Mouse (Mus musculus): Measurements from ENCODE around the gene Gm4969. TPM values are rescaled to one million over a fixed set of nuclear protein-coding genes. Genes with fewer than 3 reads are reported as not detected.

Gm4969 gene
- polyA plus RNA-seq, 1 experiment from 2014 or later: 0.66 TPM

DNA sequence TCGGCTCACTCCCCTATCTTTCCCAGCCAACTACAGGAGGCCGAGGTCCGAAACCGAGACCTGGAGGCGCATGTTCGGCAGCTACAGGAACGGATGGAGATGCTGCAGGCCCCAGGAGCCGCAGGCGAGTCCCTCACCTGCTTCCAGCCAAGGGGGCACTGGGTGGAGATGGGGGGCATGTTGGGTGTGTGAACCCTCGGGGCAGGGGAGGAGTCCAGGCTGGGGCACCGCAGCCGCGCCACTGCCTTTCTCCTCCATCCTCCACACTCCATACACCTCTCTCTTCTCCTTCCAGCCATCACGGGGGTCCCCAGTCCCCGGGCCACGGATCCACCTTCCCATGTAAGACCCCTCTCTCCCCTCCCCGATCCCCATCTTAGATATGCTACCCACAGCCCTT, 26.3 kb downstream of the Gm4969 start:
- peak overlapping the region; percentile 98 for H3K4me2 ChIP-seq
- H3K9ac ChIP-seq: no peak overlapping the region
- peaks cover 72% of the 10 kb centered on the region for H3K4me1 ChIP-seq
- ATAC-seq: no peak
- H3K36me3 ChIP-seq: 0 out of 2 replicates have a peak, but pooled peaks cover 5% of the 10 kb centered on the region
- WGBS (ENCODE audit: insufficient replicate concordance): 26% methylated on average over 15 of the region's 17 CpGs
- no peak overlapping the region for H3K27ac ChIP-seq
- H3K9me3 ChIP-seq (replicated peaks): no peaks in the 10 kb centered on the region
- H3K27me3 ChIP-seq (replicated peaks): peaks cover 96% of the 10 kb centered on the region
- H3K4me3 ChIP-seq: peak overlapping the region; percentile 66; the same call in 1 of the 2 replicates

- Histone ChIP-seq H3K36me3 (0 out of 2 replicates have a peak, but pooled peaks cover 5% of the 10 kb centered on the region), H3K27me3 (replicated peaks) (peaks cover 92% of the 10 kb centered on the region), H3K9me3 (replicated peaks) (no peaks in the 10 kb centered on the region), H3K27ac (no peak overlapping the region), H3K4me3 (no peak overlapping the region), H3K4me2 (no peak overlapping the region), H3K9ac (no peak overlapping the region), H3K4me1 (peaks cover 71% of the 10 kb centered on the region)
- 26% methylated on average over 10 of the region's 10 CpGs for WGBS (ENCODE audit: insufficient replicate concordance)
- no peak for ATAC-seq
Measured at GRCm38 (mm10) chr7:19088813-19089212, 29.4 kb downstream of the Gm4969 start.

DNA sequence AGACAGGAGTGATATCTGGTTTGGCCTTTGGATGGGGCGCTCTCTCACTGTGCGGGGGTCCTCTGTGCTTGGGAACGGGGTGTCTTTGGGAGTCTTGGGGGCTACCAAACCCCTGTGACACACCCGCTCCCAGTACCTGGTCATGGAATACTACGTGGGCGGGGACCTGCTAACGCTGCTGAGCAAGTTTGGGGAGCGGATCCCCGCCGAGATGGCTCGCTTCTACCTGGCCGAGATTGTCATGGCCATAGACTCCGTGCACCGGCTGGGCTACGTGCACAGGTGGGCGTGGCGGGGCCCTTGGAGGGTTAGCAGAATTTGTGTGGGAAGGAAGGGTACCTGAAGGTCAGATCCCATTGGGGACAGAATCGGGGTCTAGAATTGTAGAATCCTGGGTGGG, 31.4 kb downstream of the Gm4969 start:
- H3K4me1 ChIP-seq: peaks cover 71% of the 10 kb centered on the region
- no peaks in the 10 kb centered on the region for H3K9me3 ChIP-seq (replicated peaks)
- no peak overlapping the region for H3K4me3 ChIP-seq
- peaks cover 93% of the 10 kb centered on the region for H3K27me3 ChIP-seq (replicated peaks)
- peak overlapping the region; percentile 69 for H3K4me2 ChIP-seq
- 55% methylated on average over 18 of the region's 18 CpGs for WGBS (ENCODE audit: insufficient replicate concordance)
- H3K36me3 ChIP-seq: peaks cover 21% of the 10 kb centered on the region
- no peak overlapping the region for H3K9ac ChIP-seq
- ATAC-seq: no peak
- H3K27ac ChIP-seq: no peak overlapping the region

GRCm38 (mm10) chr7:19086042-19086441, 32.1 kb downstream of the Gm4969 start:
- H3K9me3 ChIP-seq (replicated peaks): no peaks in the 10 kb centered on the region
- peak; percentile 75 for ATAC-seq
- H3K4me3 ChIP-seq: peak overlapping the region; percentile 33
- peaks cover 93% of the 10 kb centered on the region for H3K27me3 ChIP-seq (replicated peaks)
- H3K36me3 ChIP-seq: peaks cover 28% of the 10 kb centered on the region
- WGBS (ENCODE audit: insufficient replicate concordance): 4% methylated on average over 14 of the region's 14 CpGs
- peak overlapping the region; percentile 69 for H3K4me2 ChIP-seq
- H3K9ac ChIP-seq: 0 out of 2 replicates have a peak overlapping the region, but pooled peaks have one; percentile 27
- 0 out of 2 replicates have a peak overlapping the region, but pooled peaks have one; percentile 43 for H3K27ac ChIP-seq
- H3K4me1 ChIP-seq: peaks cover 72% of the 10 kb centered on the region

DNA sequence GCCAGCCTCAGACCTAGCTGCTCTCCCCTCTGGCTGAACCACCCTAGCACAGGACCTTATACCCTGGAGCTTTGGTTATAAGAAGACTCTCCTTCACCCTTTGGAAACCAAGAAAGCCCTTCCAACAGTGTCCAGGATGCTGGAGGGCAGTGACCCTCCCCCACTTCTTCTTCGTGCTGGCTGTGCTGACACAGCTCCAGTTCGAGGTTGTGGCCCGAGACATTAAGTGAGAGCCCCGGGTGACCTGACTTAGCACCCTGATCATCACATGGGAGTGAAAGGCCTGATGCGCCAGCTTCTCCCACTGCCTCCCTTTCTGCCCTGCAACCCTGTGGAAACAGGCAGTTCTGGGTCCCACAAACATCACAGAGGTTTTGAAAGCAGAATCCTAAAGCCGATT, 32.7 kb downstream of the Gm4969 start:
- ATAC-seq: no peak
- WGBS (ENCODE audit: insufficient replicate concordance): 11% methylated on average over 6 of the region's 6 CpGs
- peaks cover 72% of the 10 kb centered on the region for H3K4me1 ChIP-seq
- peak overlapping the region; percentile 33 for H3K4me3 ChIP-seq
- H3K9me3 ChIP-seq (replicated peaks): no peaks in the 10 kb centered on the region
- peaks cover 34% of the 10 kb centered on the region for H3K36me3 ChIP-seq
- peak overlapping the region; percentile 69 for H3K4me2 ChIP-seq
- H3K9ac ChIP-seq: no peak overlapping the region
- 0 out of 2 replicates have a peak overlapping the region, but pooled peaks have one; percentile 43 for H3K27ac ChIP-seq
- H3K27me3 ChIP-seq (replicated peaks): peaks cover 93% of the 10 kb centered on the region

GRCm38 (mm10) chr7:19084921-19085473, 33.2 kb downstream of the Gm4969 start:
- no peak overlapping the region for H3K27ac ChIP-seq

GRCm38 (mm10) chr7:19084277-19084771, 33.8 kb downstream of the Gm4969 start:
- Histone ChIP-seq H3K27me3 (replicated peaks) (peaks cover 93% of the 10 kb centered on the region), H3K4me2 (no peak overlapping the region), H3K27ac (no peak overlapping the region), H3K36me3 (peaks cover 45% of the 10 kb centered on the region), H3K4me3 (0 out of 2 replicates have a peak overlapping the region, but pooled peaks have one; percentile 0), H3K4me1 (peaks cover 75% of the 10 kb centered on the region), H3K9me3 (replicated peaks) (no peaks in the 10 kb centered on the region), H3K9ac (no peak overlapping the region)
- 47% methylated on average over 6 of the region's 6 CpGs for WGBS (ENCODE audit: insufficient replicate concordance)
- no peak for ATAC-seq

More at GRCm38 (mm10) chr7:19084921-19085473, 33.2 kb downstream of the Gm4969 start:
- Histone ChIP-seq H3K9me3 (replicated peaks) (no peaks in the 10 kb centered on the region), H3K36me3 (peaks cover 39% of the 10 kb centered on the region), H3K4me1 (peaks cover 72% of the 10 kb centered on the region), H3K4me3 (no peak overlapping the region), H3K27me3 (replicated peaks) (peaks cover 93% of the 10 kb centered on the region), H3K9ac (no peak overlapping the region), H3K4me2 (peak overlapping the region; percentile 69)
- ATAC-seq: no peak
- WGBS (ENCODE audit: insufficient replicate concordance): 21% methylated on average over 9 of the region's 9 CpGs

DNA sequence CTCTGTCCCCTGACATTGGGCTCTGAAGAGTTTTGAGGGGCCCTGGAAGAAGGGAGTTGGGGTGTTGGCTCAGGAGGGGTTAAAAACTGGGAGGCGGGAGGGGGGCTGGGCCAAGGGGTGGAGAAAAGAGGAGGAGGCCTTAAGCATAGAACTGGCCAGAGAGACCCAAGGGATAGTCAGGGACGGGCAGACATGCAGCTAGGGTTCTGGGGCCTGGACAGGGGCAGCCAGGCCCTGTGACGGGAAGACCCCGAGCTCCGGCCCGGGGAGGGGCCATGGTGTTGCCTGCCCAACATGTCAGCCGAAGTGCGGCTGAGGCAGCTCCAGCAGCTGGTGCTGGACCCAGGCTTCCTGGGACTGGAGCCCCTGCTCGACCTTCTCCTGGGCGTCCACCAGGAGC, 34.5 kb downstream of the Gm4969 start, which contains the start of gene Dmpk:
Gene Dmpk (plus strand): TSS at position 149 of the 400 bp plus-strand sequence.
- peak within 1 kb of the TSS; percentile 22; the same call in 1 of the 2 replicates for H3K4me2 ChIP-seq
- peaks cover 52% of the 10 kb centered on the region for H3K36me3 ChIP-seq
- no peak within 1 kb of the TSS for H3K27ac ChIP-seq
- H3K9ac ChIP-seq: no peak within 1 kb of the TSS
- peaks cover 80% of the 10 kb centered on the region for H3K4me1 ChIP-seq
- H3K9me3 ChIP-seq (replicated peaks): no peaks in the 10 kb centered on the region
- 59% methylated on average over 10 of the region's 10 CpGs for WGBS (ENCODE audit: insufficient replicate concordance)
- 0 out of 2 replicates have a peak within 1 kb of the TSS, but pooled peaks have one; percentile 0 for H3K4me3 ChIP-seq
- 0 out of 2 replicates have a peak, but pooled peaks have one; percentile 2 for ATAC-seq
- peaks cover 92% of the 10 kb centered on the region for H3K27me3 ChIP-seq (replicated peaks)

DNA sequence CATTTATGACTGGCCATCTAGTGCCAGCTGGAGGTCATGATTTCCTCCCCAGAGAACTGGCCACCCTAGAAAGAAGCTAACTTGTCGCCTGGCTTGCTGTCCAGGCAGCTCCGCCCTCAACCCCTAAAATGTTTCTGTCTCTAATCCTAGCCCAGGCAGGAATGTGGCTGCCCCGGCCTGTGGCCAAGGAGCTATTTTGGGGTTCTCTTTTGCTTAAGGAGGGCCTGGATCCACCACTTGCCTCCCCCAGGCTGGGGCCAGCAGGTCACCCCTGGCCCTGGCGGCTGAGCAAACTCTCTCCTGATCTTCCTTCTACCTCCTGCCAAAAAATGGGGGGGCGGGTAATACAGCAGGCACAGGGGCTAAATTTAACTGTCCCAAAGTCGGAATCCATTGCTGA, 35.1 kb downstream of the Gm4969 start:
- ATAC-seq: no peak
- no peak overlapping the region for H3K4me3 ChIP-seq
- H3K4me2 ChIP-seq: no peak overlapping the region
- H3K9ac ChIP-seq: no peak overlapping the region
- no peaks in the 10 kb centered on the region for H3K9me3 ChIP-seq (replicated peaks)
- H3K27me3 ChIP-seq (replicated peaks): peaks cover 86% of the 10 kb centered on the region
- WGBS (ENCODE audit: insufficient replicate concordance): 67% methylated on average over 6 of the region's 6 CpGs
- no peak overlapping the region for H3K27ac ChIP-seq
- peaks cover 58% of the 10 kb centered on the region for H3K36me3 ChIP-seq
- peaks cover 80% of the 10 kb centered on the region for H3K4me1 ChIP-seq

GRCm38 (mm10) chr7:19082171-19082570, 36.0 kb downstream of the Gm4969 start:
- Histone ChIP-seq H3K4me2 (no peak overlapping the region), H3K4me3 (no peak overlapping the region), H3K9ac (no peak overlapping the region), H3K4me1 (peaks cover 80% of the 10 kb centered on the region), H3K27ac (no peak overlapping the region), H3K9me3 (replicated peaks) (no peaks in the 10 kb centered on the region), H3K36me3 (peaks cover 56% of the 10 kb centered on the region), H3K27me3 (replicated peaks) (peaks cover 76% of the 10 kb centered on the region)
- WGBS (ENCODE audit: insufficient replicate concordance): 79% methylated on average over 4 of the region's 4 CpGs
- ATAC-seq: no peak

DNA sequence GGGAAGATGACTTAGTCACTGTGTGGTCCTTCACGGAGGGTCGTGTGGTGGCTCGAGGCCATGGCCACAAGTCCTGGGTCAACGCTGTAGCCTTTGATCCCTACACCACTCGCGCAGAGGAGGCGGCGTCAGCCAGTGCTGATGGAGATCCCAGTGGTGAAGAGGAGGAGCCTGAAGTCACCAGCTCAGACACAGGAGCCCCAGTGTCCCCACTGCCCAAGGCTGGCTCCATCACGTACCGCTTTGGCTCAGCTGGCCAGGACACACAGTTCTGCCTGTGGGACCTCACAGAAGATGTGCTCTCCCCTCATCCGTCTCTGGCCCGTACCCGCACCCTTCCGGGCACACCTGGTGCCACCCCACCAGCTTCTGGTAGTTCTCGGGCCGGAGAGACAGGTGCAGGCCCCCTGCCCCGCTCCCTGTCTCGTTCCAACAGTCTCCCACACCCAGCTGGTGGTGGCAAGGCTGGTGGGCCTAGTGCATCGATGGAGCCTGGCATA, 37.7 kb downstream of the Gm4969 start:
- peaks cover 55% of the 10 kb centered on the region for H3K36me3 ChIP-seq
- no peak for ATAC-seq
- H3K4me3 ChIP-seq: no peak overlapping the region
- H3K9me3 ChIP-seq (replicated peaks): no peaks in the 10 kb centered on the region
- no peak overlapping the region for H3K9ac ChIP-seq
- H3K4me2 ChIP-seq: no peak overlapping the region
- H3K27me3 ChIP-seq (replicated peaks): peaks cover 62% of the 10 kb centered on the region
- no peak overlapping the region for H3K27ac ChIP-seq
- peaks cover 74% of the 10 kb centered on the region for H3K4me1 ChIP-seq
- WGBS (ENCODE audit: insufficient replicate concordance): 85% methylated on average over 19 of the region's 19 CpGs

DNA sequence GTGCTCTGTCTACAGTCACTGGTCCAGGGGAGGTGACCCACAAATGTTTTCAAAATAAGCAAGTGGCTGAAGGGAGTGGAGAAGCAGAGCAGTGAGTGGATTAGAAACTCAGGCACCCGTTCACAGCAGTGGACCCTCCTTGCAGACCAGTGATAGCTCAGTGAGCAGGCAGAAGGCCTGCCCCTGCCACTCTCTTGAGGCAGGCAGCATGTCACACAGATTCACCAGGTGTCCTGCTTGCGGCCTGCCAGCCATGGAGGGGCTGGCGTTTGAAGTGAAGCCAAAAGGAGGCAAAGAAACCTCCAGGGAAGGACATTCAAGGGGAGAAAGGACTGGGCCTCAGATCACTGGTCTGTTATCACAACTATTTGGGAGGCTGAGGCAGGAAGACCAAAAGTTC, 39.4 kb downstream of the Gm4969 start:
- Histone ChIP-seq H3K4me3 (no peak overlapping the region), H3K4me1 (peaks cover 63% of the 10 kb centered on the region), H3K4me2 (0 out of 2 replicates have a peak overlapping the region, but pooled peaks have one; percentile 95), H3K36me3 (peaks cover 55% of the 10 kb centered on the region), H3K27me3 (replicated peaks) (peaks cover 50% of the 10 kb centered on the region), H3K27ac (no peak overlapping the region), H3K9me3 (replicated peaks) (no peaks in the 10 kb centered on the region), H3K9ac (no peak overlapping the region)
- WGBS (ENCODE audit: insufficient replicate concordance): 74% methylated on average over 3 of the region's 3 CpGs
- no peak for ATAC-seq
